Mouse (Mus musculus): ENCODE data around the gene Chid1. TPM values are rescaled to one million over a fixed set of nuclear protein-coding genes. Genes with fewer than 3 reads are reported as not detected.

The Chid1 gene
- total RNA-seq, 2 experiments from 2014 or later: 83.1 to 85.1 TPM

GRCm38 (mm10) chr7:141476226-141476980 is 63.3 kb downstream of the Chid1 start:
- TF ChIP-seq CTCF (conservative IDR thresholded peaks at IDR 0.05): peak; percentile 41
- DNase-seq (ENCODE audit: low spot score in 2 of 2): no peak
- peak overlapping the region; percentile 99 for H3K27ac ChIP-seq

GRCm38 (mm10) chr7:141475805-141476158 is 63.9 kb downstream of the Chid1 start:
- no peak for DNase-seq (ENCODE audit: low spot score in 2 of 2)
- TF ChIP-seq CTCF (conservative IDR thresholded peaks at IDR 0.05): no peak
- Histone ChIP-seq H3K27ac (peak overlapping the region; percentile 99), H3K4me3 (peak overlapping the region; percentile 86)

More at GRCm38 (mm10) chr7:141476226-141476980, 63.3 kb downstream of the Chid1 start:
- peak overlapping the region; percentile 86 for H3K4me3 ChIP-seq

GRCm38 (mm10) chr7:141475011-141475804 is 64.4 kb downstream of the Chid1 start, which contains the start of the genes Polr2l and Tspan4:
TSS of gene Polr2l (minus strand) at chr7:141475132.
TSS of gene Tspan4 (plus strand) at chr7:141475240.
- Histone ChIP-seq H3K27ac (peak within 1 kb of the TSS; percentile 99), H3K4me3 (peak within 1 kb of the TSS; percentile 86)
- 0 out of 2 replicates have a peak, but pooled peaks have one; percentile 17 for TF ChIP-seq CTCF (conservative IDR thresholded peaks at IDR 0.05)
- peak; percentile 69 to 75 for DNase-seq (ENCODE audit: low spot score in 2 of 2)

GRCm38 (mm10) chr7:141474160-141474559 is 65.5 kb downstream of the Chid1 start:
- TF ChIP-seq CTCF (conservative IDR thresholded peaks at IDR 0.05): no peak
- Histone ChIP-seq H3K27ac (peak overlapping the region; percentile 99; the same call in 1 of the 2 replicates), H3K4me3 (peak overlapping the region; percentile 86)
- DNase-seq (ENCODE audit: low spot score in 2 of 2): no peak

- no peak for TF ChIP-seq CTCF (conservative IDR thresholded peaks at IDR 0.05)
- Histone ChIP-seq H3K4me3 (no peak overlapping the region), H3K27ac (no peak overlapping the region)
- DNase-seq (ENCODE audit: low spot score in 2 of 2): no peak
Observed at GRCm38 (mm10) chr7:141472763-141473162, 66.9 kb downstream of the Chid1 start.

- no peak for TF ChIP-seq CTCF (conservative IDR thresholded peaks at IDR 0.05)
- H3K4me3 ChIP-seq: no peak overlapping the region
- no peak for DNase-seq (ENCODE audit: low spot score in 2 of 2)
- H3K27ac ChIP-seq: no peak overlapping the region
Observed at GRCm38 (mm10) chr7:141472226-141472625, 67.4 kb downstream of the Chid1 start.

- H3K27ac ChIP-seq: no peak overlapping the region
- no peak for TF ChIP-seq CTCF (conservative IDR thresholded peaks at IDR 0.05)
- no peak for DNase-seq (ENCODE audit: low spot score in 2 of 2)
- H3K4me3 ChIP-seq: no peak overlapping the region
Observed at GRCm38 (mm10) chr7:141471236-141471635, 68.4 kb downstream of the Chid1 start.

- no peak overlapping the region for H3K27ac ChIP-seq
- DNase-seq (ENCODE audit: low spot score in 2 of 2): no peak
- no peak for TF ChIP-seq CTCF (conservative IDR thresholded peaks at IDR 0.05)
- H3K4me3 ChIP-seq: no peak overlapping the region
Observed at GRCm38 (mm10) chr7:141470637-141470944, 69.1 kb downstream of the Chid1 start.

- DNase-seq (ENCODE audit: low spot score in 2 of 2): no peak
- no peak for TF ChIP-seq CTCF (conservative IDR thresholded peaks at IDR 0.05)
- Histone ChIP-seq H3K4me3 (no peak overlapping the region), H3K27ac (no peak overlapping the region)
Observed at GRCm38 (mm10) chr7:141469901-141470636, 69.6 kb downstream of the Chid1 start.

- Histone ChIP-seq H3K4me3 (peak overlapping the region; percentile 27; the same call in 1 of the 2 replicates), H3K27ac (peak overlapping the region; percentile 74)
- TF ChIP-seq CTCF (conservative IDR thresholded peaks at IDR 0.05): no peak
- DNase-seq (ENCODE audit: low spot score in 2 of 2): no peak
Observed at GRCm38 (mm10) chr7:141469352-141469751, 70.3 kb downstream of the Chid1 start.

GRCm38 (mm10) chr7:141468522-141469211 is 71.0 kb downstream of the Chid1 start:
- peak; percentile 38 to 47 for DNase-seq (ENCODE audit: low spot score in 2 of 2)
- peak overlapping the region; percentile 74 for H3K27ac ChIP-seq
- TF ChIP-seq CTCF (conservative IDR thresholded peaks at IDR 0.05): peak; percentile 74
- peak overlapping the region; percentile 59 for H3K4me3 ChIP-seq

GRCm38 (mm10) chr7:141468164-141468521 is 71.5 kb downstream of the Chid1 start:
- no peak for DNase-seq (ENCODE audit: low spot score in 2 of 2)
- TF ChIP-seq CTCF (conservative IDR thresholded peaks at IDR 0.05): no peak
- peak overlapping the region; percentile 74 for H3K27ac ChIP-seq
- peak overlapping the region; percentile 59 for H3K4me3 ChIP-seq

Data from layer of hippocampus, adult 2 months (tissue).